Mouse (Mus musculus) brain, embryonic 14.5 days (tissue): ENCODE measurements around the gene Srsf5. TPM values are rescaled to one million over a fixed set of nuclear protein-coding genes. Genes with fewer than 3 reads are reported as not detected.

Experiments
- DNase-seq: peaks from one replicate; pipeline ENCODE4 v3.0.0-alpha.2; 2011; ENCODE audit warnings: low read depth
- CTCF ChIP-seq: fragments of 200-500 bp; IDR thresholded peaks from 2 replicates; pipeline ENCODE4 v1.5.1; 2012; ENCODE audit warnings: inconsistent platforms, mild to moderate bottlenecking, moderate library complexity, borderline replicate concordance; ENCODE audit not compliant: insufficient read depth, insufficient read length; ENCODE audit errors: extremely low read depth
- POLR2A ChIP-seq: fragments of 200-500 bp; IDR thresholded peaks from 2 replicates; pipeline ENCODE4 v1.6.1; 2012; ENCODE audit warnings: mild to moderate bottlenecking, inconsistent platforms, borderline replicate concordance; ENCODE audit not compliant: poor library complexity, insufficient read depth, insufficient read length, severe bottlenecking; ENCODE audit errors: extremely low read depth
- polyA plus RNA-seq: library from polyadenylated mRNA; depleted of rRNA; stranded (reverse); fragments of >200 nt; gene quantifications from 2 replicates; pipeline ENCODE4 v1.2.3, GENCODE M21; 2012; rRNA removed

Gene Srsf5
- polyA plus RNA-seq, 1 experiment = 544 TPM

DNA sequence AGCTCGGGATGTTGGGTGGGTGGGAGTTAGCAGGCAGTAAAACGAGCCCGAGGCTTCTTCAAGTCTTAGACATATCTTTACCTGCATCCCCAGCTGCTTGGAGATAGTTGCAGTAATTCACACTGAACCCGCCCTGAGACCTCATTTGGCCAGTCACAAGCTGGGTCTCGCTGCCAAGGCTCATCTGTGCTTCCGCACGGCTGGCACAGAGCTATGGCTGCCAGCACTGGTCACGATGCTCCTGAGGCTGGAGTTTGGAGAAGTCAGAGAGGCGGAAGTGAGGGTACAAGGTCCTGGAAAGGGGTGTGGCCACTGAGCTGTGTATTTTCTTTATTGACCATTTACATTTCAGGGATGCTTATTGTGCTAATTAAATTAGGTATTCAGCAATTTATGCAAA is 38.4 kb downstream of the Srsf5 start:
- TF ChIP-seq POLR2A = no peak
- TF ChIP-seq CTCF = no peak

DNA sequence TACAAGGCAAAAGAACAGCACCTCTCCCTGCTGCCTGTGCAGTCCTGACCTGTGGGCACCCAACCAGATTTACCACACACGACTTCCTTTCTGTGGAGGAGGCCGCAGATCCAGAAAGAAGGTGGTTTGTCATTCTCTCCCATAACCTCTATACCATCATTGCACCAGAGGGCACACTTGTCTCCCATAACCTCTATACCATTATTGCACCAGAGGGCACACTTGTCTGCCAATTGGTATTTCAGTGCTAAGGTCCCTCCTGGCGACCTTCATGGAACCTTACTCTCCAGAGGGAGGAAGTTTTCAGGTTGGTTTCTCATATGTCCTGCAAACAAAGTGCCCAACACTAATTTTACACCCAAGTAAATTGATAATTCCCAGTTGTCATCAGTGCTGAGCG is 41.3 kb downstream of the Srsf5 start:
- no peak for DNase-seq
- TF ChIP-seq POLR2A (no peak), CTCF (peak; percentile 3; the same call in 1 of the 2 replicates)

More for the DNA sequence above, 38.4 kb downstream of the Srsf5 start:
- DNase-seq = peak; percentile 27

DNA sequence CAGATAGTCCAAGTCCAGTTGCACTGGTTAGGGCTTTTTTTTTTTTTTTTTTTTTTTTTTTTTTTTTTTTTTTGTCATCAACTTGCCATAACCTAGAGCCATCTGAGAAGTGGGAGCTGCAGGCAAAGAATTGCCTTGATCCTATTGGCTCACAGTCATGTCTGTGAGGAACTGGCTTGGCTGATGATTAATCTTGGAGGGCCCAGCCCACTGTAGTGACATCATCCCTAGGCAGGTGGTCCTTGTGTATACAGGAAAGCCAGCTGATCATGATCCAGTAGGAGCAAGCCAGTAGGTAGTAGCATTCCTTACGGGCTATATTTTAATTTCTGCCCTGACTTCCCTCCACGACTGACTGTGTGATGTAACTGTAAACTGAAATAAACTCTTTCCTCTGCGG is 43.0 kb downstream of the Srsf5 start:
- DNase-seq = no peak

DNA sequence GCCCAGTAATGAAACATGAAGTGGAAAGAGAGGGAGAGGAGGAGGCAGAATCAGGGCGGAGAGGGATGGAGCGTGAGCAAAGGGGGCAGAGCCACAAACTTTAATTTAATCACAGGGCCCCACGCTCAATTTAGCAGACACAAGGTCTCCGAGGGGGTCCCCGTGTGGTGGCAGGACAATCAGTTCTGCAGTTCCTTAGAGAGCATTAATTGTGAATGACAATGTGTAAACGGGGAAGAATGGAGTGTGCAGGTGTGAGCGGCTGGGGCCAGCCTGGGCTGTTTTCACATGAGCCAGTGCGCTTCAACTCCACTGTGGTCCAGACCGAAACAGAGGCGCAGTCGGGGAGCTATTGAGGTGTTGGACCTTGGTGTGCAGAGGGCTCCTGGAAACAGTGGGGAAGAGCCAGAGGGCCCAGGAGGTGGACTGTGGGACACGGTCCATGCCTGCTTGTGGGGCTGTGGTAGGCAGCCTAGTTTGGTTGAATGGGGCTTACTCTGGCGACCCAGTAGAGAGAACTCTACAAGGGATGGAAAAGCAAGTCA is 45.7 kb downstream of the Srsf5 start:
- peak; percentile 39 for DNase-seq
- TF ChIP-seq POLR2A = no peak
- no peak for TF ChIP-seq CTCF

More for the DNA sequence above, 43.0 kb downstream of the Srsf5 start:
- no peak for TF ChIP-seq CTCF
- no peak for TF ChIP-seq POLR2A

DNA sequence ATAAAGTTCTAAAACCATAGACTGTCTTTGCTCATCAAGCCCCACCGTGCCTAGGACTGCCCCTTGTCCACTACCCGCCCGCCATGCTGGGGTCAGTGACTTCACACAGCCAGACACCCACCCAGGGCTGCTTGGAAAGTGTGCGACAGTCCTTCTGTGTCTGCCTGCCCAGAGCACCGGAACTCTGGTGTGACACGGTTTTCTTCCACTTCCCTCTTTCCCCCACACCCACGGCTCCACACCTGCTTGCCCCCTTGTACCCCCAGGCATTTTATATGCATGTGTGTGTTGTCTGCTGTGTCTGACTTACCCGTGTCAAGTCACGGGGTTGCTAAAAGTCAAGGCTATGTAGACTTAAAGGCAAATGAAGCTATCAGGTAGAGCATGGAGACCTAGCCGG is 46.5 kb downstream of the Srsf5 start:
- no peak for DNase-seq
- no peak for TF ChIP-seq CTCF
- no peak for TF ChIP-seq POLR2A

DNA sequence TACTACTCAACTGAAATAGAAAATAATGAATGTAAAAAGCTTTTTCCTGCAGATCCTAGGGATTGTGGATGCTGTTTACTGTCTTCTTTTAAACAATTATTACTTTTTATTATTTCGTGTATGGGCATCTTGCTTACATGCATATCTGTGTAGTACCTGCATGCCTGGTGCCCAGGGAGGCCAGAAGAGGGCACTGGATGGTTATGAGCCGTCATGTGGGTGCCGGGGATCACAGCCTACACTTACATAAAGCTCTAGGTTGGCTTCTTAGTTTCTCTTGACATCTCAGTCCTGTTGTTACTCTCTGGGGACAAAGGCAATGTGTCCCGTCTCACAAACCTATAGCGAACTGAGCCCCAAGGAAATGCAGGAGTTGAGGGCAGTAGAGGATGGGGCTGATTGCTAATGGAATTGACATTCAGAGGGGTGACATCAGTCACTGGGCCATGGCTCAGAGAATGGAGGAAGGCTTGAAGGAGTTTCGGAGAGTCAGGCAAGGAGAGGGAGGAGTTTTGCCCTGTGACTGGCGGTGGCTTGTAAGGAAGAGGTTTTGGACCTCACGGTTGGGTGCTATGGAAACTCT is 47.3 kb downstream of the Srsf5 start:
- TF ChIP-seq POLR2A (no peak), CTCF (no peak; the same call in 1 of the 2 replicates)
- no peak for DNase-seq

DNA sequence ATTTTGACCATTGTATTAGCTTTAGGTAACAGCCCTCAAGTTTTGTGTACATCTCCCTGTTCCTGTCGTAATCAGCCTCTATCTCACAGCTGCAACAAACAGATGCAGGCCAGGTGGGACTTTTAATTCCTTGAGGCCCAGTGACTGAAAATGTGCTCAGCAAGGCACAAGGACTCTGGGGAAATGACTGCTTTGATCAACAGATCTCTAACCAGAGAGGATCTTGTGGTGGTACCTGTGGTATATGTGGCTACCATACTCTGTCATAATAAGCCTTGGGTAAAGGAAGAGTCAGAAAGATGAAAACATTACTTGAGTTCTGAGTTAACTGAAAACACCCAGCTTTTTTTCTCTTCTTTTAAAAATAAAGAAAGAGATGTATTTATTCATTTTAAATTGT is 48.5 kb downstream of the Srsf5 start:
- TF ChIP-seq POLR2A = no peak
- TF ChIP-seq CTCF = no peak
- no peak for DNase-seq

DNA sequence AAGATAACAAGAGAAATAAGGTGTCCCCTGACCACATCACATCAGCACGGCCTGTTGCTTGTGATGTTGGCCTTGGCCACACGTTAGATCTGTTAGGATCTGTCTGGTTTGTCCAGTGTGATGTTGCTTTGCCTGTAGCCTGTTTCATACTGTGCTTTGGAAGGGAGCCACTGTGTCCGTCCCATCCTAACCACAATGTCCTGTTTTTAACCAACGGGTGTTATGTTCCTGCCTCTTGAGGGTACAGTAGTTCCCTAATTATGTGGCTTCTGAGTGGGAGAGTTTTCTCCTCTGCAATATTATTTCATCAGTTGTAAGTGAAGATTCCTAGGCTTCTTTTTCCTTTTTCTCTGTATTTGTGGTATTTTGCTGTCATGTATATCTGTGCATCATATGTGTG is 50.0 kb downstream of the Srsf5 start:
- no peak for TF ChIP-seq CTCF
- no peak for TF ChIP-seq POLR2A
- no peak for DNase-seq

DNA sequence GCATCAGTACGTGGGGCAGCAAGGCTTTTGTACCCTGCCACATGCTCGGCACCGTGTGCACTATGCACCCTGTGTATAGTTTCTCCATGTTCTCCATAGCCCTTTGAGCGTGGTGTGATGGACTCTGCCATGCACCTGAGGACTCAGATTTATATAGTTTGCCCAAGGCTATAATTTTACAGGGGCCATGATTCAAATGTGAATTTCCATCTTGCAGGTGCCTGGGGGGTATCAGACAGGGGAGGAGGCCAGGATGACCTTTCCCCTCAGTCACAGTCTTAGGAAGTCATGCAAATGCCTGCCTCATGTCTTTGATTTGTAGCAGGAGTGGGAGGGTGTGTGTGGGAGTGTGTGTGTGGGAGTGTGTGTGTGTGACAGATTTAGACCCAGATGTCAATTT is 52.3 kb downstream of the Srsf5 start:
- TF ChIP-seq POLR2A = no peak
- no peak for TF ChIP-seq CTCF
- DNase-seq = no peak

DNA sequence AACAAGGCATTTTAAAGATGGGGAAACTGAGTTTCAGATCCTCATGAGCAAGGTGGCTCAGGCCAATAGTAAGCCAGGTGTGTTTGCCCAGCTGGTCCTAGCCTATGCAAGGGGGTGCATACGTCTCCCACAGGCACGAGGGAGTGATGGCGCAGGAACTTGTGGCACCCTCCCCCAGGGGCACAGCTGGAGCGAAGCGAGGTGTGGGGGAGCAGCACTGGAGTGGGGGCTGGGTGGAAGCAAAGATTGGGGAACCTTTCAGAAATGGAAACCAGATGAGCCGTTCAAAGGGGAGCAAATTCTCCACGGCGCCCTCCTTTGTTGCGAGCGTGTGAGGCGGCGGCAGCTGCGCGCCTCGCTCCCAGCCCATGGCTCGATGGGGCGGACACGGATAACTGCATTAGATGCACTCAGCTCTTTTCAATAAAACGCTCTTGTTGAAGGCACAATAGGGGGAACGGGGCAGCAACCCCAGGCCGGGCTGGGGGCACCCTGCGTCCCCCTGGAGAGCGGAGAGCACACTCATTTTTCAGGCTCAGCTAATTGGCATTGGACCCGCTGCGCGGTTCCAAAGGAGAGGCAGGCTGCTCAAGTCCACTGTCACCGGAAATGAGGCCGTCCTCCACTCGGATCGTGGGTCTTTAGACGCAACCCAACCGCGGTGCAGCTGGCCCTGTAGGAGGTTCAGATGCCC is 53.4 kb downstream of the Srsf5 start:
- peak; percentile 80 for DNase-seq
- TF ChIP-seq CTCF = no peak
- no peak for TF ChIP-seq POLR2A

Other genes with a start within 250 kb of the Srsf5 start
- gene Ccdc177, start 184.8 kb upstream of the Srsf5 start, polyA plus RNA-seq = 13.0 and 15.3 TPM in 2 replicates
- 21.7 and 23.2 TPM in 2 replicates for gene Susd6, start 155.0 kb upstream of the Srsf5 start, polyA plus RNA-seq
- gene Slc10a1, start 23.2 kb downstream of the Srsf5 start, polyA plus RNA-seq = not detected in 2 replicates
- 22.4 and 40.0 TPM in 2 replicates for gene Smoc1, start 81.3 kb downstream of the Srsf5 start, polyA plus RNA-seq